Mouse (Mus musculus): ENCODE measurements around the gene Samm50.

Gene Samm50

DNA sequence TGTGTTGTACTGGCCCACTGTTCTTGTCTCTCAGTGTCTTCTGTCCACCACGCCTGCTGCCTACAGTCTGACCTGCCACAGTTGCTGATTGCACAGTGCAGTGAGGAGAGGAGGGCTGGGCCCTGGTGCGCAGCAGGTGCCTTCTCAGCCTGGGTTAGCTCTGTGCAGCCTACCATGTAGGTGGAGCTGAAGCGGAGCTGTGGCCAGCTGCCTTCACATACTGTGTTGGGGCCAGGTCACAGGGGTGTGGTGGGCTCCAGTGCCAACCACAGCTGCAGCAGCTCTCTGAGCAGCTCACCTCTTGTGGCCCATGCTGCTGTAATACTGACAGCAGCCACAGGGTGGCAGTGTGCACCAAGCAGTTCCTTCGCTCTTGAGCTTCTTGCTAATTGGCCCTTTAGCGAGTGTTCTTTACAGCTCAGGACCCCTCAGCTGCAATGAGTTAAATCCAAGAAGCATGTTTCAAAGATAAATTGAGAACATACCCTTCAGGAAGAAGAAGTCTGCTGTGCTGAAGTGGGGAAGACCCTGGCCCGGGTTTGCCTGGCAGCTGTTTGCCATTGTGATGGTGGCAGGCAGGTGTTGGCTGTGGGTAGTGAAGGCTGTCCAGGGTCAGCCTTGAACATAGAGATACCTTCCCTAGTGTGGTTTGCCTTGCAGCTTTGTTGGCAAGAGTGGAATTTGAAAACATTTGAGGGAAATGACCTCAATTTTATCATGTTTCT lies 20.2 kb downstream of the Samm50 start:
- DNase-seq: peak; percentile 59

DNA sequence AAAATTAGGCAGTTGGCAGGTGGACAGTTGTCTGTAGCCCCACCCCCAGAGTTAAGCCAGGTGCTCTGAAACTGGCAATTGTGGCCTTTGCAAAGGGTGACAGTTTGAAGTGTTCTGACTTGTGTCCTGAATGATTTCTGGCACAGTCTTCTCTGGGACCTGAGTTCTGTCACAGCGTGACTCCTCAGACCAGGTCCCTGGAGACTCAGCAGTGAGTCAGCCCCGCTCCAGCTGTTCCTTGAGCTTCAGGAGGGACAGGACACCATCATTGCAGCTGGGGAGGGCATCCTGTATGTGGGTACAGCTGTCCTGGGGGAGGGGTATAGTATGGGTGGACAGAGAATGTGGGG lies 20.7 kb downstream of the Samm50 start:
- DNase-seq: no peak

DNA sequence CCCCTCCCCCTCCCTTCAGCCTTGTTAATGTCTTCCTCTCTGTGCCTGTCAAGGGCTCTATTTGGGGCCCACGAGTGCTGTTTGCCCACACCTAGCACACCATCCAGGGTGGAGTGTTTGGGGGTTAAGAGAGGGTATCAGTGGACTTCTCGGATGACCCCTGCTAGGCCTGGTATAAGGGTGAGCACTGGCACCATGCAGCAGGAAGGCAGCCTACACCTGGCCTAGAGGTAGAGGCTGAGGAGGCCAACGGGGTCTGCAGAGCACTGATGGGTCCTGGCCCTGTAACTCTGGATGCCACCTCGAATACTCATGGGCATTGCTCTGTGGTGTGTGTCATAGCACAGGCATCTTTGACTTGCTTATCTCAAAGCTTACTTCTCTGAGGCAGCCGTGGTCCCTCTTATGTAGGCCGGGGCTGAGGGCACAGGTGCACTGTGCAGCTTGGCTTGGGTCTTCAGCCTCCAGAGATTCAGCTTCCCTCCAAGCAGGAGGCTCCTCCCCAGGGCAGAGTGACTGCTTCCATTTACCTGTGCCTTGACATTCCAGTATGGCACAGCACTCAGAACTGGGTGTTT lies 21.2 kb downstream of the Samm50 start:
- DNase-seq: no peak

DNA sequence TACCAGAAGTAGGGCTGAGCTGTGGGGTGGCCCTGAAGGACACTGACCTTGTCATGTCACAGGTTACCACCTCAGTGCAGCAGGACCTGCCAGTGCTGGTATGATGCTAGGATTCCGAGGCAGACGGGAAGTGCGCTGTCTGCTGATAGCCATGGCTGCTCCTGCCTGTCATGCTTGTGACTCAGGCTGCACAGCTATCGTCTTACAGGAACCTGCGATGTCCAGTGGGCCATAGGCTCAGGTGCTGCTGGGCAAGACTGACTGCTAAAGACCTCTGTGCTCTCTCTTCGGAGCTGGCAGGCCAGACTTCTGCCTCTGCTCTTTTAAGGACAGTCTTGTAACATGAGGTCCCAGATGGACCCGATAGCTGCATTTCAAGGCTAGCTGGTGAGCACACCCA lies 22.4 kb downstream of the Samm50 start:
- DNase-seq: no peak

DNA sequence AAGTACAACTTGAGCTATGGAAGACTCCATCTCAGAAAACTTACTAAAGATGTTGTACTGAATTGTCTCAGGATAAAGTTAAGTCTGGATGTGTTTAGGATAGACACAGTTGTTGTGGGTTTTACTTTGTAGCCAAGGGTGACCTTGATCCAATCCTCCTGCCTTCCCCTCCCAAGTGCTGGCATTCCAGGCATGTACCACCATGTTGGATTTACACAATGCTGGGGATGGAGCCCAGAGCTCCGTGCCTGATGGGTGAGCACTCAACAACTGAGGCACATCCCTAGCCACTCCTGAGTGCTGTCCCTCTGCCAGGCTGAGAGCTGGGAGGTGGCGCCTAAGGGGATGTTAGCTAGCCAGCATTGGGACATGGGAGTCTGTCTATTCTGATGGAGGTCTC lies 23.2 kb downstream of the Samm50 start:
- no peak for DNase-seq

DNA sequence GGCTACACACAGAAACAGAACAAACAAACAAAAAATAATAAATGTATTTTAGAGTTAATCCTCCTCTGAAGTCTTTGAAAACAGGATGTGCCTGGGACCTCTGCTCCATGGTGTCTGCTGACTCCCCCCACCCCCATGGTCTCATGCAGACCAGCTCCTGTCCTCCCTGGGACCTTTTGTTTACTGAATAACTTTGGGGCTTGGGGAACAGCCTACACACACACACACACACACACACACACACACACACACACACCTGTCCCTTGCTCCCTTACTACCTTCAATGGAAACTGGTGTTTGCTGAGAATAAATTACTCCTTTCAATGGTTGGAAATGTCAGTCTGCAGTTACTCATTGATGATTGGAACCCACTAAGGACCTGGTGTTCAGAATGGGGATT lies 24.0 kb downstream of the Samm50 start:
- no peak for DNase-seq

DNA sequence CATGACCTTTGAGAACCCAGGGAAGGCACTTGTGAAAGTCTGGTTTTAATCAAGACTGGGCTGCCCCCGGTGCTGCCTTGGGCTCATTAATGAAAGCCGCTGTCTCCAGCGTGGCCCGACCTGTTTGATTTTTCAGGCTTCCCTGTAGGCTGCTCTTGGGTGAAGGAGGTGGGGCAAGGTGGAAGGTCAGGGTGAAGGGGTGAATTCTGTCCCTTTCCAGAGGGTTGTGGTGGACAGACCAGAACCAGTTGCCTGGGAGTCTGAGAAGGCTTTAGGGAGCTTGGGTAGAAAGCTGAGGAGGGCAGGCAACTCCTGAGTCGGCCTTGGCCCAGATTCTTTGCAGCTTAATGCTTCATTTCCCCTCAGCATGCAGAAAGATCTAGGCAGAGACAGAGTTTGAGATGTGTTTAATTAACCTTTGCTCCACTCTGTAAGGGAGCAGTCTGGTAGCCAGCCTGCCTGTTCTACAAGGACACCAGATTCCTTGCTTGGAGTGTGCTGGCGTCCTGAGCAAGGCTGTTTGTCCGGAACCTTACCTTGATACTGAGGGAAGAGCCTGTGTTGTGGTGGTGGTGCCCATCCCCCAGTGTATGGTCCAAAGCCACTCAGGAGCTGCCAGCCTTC lies 24.5 kb downstream of the Samm50 start:
- no peak for DNase-seq

DNA sequence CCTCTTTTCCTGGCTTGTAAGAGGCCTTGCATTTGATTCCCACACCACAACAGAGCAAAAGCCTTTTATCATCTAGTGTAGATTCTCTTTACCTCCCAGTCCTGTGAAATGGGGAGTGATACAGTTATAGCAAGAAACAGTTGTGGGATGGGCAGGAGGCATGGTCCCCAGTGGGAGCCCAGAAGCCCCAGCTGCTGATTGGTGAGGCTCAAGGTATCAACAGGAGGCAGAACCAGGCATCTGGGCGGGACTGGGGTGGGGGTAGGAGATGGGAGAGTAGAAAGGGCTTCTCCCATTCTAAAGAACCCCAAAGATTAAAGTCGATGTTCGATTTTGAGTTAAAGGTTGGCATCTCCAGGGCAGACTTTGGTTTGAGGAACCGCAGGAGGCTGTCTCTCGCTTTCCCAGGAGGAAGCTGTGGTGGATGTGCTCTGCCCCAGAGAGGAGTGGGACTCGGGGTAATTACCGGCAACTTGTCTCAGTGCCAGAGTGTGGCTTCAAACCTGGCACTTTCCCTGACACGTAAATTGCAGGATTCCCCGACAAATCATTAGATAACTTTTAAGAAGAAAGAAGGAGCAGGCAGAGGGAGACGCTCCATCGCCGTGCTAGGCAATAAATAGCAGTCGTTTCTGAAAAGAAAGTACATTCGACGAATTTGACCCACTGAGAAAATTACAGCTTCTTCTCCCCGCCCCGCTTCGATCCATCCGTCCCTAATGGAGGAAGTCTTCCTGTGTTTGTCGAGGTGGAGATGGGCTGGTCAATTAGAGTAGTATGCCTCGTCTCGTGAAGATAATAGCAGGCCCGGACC lies 26.1 kb downstream of the Samm50 start:
- DNase-seq: no peak

DNA sequence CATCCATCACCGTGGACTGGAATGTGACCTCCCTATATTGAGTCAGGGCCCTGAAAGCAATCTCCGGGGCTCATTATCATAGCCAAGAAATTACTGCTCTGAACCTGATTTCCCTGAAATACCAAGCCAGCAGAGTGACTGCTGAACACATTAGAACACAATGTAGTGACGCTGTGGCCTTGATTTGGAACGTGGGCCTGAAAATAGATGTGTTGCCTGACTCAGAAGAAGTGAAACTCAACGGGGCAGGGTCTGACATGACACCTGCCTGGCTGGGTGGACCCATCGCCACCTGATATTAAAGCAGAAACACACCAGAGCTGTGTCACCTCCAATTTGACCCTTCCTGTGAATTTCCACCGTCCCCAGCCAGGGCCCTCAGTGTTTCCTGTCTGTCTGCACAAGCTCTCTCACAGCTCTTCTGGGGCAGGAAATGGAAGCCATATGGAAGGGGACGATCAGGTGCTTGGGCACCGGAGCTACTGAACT lies 26.8 kb downstream of the Samm50 start:
- DNase-seq: no peak

DNA sequence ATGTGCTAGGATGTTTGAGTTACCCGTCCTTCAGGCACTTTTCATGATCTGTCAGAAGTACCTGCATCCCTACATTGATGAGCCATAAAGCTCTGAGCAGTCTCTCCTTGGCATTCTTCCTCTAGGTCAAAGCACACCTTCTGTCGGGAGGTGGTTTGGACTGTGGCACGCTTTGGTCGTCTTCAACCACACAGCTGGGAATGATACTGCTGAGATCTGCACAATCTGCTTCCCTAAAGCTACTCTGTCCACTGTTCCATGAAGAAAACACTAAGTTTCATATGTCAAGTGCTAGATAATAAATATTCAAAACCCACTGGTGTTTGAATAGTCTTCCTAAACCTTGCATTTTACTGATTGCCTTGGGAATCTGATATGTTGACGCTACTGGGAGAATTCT lies 29.5 kb downstream of the Samm50 start:
- no peak for DNase-seq

DNA sequence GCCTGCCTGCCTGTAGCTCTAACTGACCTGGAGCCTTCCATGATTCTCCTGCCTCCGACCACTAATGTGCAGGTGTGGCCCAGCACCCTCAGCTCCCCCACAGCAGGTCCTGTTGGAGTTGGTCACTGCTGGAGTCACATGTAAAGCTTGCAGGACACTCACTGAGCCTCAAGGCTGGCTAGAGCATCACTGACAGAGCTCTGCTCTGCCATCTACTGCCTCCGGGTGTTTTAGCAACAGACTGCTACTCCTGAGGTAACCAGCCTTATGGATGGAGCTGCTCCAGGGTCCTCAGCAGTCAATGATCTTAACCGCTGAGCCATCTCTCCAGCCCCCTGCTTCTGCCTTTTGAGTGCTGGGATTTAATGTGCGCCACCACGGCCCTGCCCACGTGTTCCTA lies 31.4 kb downstream of the Samm50 start:
- DNase-seq: peak; percentile 48

DNA sequence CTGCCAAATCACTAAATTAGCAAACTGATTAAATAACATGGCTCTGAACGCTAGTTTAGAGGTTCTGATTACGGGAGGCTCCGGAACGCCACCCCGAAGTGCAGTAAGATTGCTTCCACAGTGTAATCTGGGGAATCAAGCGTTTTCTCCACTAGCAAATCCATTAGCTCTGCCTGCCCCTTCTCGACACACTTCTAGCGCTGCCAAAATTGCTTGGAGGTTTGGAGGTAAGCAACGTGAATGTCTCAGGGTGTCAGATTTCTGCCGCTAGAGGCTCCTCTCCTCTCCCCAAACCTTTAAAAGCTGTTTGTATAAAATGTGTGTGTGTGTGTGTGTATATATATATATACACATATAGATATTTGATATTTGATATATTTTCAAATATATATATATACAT lies 32.7 kb downstream of the Samm50 start:
- no peak for DNase-seq

DNA sequence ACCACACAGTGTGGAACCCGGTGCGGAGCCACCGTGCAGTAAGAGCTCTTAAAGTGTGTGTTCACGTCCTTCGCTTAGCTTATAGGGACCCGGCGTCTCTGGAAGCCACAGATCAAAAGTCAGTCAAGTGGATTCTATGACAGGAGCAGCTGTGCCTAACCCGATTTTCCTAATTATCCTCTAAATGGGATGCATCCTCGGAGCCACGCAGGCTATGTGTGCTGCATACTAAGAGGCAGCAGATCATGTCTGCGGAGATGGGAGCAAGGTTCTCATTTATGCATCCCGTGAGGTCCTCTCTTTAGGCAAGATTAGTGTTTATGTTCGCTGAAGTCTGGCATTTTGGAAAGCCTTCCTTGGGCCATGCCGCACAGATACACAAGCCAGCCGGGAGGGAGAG lies 34.9 kb downstream of the Samm50 start:
- no peak for DNase-seq

DNA sequence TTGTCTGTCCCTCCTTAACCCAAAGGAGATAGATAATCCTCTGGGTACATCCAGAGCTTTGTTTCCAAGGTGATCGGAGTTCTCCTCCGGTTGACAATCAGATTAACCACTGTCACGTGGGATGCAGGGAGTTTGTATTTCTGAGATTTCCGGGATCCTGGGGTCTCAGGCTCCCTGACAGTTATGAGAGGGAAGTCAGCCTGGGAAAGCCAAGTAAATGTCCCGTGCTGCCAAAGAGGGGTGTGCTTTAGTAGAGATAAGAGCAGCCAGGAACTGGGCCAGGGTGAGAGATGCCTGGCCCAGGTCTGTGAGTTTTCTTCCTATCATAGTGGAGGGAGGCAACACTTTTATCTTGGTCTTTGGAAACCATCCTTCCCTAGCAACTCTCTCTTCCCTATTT lies 38.6 kb downstream of the Samm50 start:
- no peak for DNase-seq

DNA sequence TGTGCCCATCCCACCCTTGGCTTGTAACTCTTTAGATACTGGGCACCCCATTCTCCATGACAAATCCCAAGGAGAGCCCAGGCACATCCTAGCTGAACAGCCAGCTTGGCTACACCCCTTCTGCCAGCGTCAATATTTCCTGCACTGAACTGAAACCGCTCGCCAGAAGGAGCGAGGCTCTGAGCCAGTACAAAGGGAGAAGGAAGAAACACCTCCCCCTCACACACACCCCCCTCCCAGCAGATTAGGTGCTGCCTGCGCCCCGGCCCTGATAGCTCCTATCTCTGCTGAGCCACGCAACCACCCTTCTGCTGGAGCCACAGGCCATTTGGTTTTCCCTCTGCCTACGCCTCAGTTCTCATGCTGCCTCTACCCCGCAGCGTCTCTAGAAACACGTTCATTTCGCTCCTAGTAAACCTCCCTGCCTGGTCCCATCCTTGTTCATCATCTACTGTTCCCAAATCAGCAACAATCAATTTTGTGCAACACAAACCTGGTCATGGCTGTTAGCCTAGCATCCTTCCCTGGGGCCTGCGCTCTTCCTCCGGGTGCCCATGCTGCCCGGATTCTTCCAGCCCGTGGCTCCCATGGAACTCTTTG lies 39.2 kb downstream of the Samm50 start:
- peak; percentile 90 for DNase-seq

DNA sequence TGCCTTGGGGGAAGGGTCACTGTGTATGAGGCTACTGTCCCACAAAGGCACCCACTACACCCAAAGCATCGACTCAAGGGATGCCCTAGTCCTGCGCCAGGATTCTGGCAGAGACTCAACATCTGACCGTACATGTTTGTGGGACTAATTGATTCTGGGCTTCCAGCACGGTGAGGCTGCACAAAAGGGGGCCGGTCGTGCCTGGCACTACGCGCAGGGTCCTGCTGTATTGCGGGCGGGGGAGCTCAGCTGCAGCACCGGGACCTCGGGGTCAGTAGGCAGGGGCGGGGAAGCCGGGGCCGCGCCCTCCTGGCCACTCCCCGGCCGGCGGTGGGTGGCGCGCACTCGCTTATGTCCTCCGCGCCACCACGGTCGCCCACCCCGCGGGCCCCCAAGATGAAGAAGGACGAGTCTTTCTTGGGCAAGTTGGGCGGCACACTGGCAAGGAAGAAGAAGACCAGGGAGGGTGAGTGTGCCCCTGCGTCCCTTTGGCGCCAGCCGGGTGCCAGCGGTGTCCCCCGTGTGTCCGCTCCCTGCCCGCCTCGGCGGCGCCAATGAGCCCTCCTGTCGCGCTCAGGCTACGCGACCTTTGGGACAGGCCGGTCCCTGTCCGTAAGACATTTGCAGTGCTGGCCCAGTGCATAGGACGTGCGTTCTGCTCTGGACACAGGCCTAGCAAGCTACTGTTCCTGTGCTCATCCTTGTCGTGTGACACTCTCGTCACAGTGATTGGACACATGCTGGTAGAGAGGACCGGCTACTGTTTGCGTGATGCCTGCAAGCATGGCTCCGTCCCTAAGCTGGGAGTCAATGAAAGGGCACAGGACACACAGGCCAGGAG lies 39.9 kb downstream of the Samm50 start, which contains the start of gene Parvb:
Gene Parvb (plus strand): TSS at position 323 of the 841 bp plus-strand sequence.
- DNase-seq: peak; percentile 71

DNA sequence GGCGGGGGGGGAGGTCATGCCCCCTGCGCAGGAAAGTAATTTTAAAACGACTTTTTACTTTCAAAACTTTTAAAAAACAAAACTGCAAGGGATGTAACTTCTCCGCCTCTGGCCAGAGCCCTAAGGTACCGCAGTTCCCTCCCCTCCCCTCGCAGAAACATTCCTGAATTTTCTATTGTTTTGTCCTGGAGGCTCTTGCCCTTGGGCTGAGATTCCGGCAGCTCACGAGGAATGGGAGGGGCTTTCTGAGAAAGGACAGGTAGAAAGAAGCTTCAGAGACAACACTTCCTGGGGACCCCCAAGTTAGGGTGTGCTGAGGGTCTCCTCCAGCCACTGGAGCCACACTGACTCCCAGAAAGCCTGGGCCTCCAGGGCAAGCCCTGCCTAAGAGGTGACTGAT lies 40.6 kb downstream of the Samm50 start:
- DNase-seq: no peak

DNA sequence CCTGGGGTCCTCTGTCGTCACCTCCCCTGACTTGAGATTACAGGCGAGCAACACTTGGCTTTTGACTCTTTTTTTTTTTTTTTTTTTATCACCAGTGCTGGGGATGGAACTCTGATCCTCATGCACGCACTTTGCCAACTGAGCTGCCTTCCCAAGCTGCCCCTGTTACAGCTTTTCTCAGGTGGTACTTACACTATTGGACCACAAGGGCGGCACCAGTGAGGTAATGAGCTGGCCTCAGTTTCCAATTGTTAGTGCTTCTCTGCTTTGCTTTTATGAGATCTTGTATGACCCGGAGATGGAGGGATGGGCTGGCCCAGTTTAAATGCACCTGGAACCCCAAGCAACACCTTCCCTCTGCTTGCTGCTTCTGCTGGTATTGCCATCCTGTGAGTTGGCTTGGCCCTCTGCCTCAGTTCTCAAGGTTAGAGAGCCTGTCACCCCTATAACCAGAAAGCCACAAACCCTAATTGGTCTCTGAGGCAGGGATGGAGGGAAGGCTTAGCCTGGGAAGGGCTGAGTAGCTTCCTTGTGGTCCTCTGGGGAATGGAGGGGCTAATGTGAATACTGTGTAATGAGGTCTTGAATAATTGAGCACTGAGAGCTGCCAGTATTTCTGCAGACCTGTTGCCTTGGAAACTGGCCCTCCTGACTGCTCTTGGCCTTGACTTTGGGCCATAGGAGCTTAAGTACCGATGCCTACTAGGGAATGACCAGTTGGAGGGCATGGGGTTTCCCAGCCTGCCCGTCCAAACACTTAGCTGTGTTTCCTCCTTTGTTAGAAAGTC lies 42.9 kb downstream of the Samm50 start:
- no peak for DNase-seq

DNA sequence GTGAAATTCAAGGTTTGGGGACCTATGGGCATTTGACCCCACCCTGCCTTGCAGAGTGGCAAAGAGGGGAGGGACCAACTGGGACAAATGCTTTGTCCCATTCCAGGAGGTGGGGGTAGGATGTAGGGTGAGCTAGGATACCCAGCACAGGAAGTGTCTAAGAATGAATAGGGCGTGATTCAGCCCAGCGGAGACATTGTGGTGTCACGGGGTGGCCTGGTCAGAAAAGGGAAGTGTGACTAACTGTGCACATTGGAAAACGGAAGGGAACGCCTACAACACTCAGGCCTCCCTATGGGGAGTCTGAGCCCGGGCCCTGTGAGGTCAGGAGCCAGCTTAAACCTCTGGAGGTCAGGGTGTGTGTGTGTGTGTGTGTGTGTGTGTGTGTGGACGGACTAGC lies 43.6 kb downstream of the Samm50 start:
- DNase-seq: peak; percentile 74

DNA sequence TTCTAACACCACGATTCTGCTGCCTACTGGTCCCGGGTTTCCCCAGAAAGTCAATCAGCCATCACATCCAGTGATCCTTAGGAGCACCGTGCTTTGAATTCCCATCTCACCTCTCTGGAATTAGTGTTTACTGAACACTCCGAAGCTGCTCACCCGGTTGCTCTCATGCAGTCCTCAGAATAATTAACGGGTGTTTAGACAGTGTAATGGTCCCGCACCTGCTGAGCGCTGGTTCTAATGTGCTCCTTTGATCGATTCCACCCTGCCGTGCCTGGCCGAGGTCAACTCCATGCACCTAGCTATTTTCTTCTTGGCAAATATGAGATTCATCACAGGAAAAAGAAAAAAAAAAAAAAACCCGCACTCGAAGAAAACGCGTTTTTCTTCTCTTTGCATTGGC lies 46.5 kb downstream of the Samm50 start:
- DNase-seq: no peak

DNA sequence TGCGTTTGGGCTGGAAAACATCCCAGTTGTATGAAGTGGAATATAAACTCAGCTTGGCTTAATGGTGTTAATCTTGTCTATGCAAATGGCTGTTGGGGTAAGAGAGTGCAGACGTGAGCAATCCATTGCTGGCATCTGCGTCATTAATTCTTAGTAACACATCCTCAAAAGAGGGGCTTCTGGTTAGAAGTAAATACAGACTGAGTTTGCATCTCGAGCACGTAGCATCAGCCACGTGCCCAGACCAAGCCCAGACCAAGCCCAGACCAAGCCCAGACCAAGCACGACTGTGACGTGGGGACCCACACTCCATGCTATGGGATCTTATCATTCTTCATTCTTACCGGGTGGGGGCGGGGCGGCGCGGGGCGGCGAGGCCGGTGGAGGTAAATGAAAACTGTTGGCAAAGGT lies 47.0 kb downstream of the Samm50 start:
- DNase-seq: no peak

All from layer of hippocampus, adult 9-11 months (tissue).